Mouse (Mus musculus): ENCODE measurements around the gene Per2.

- TF ChIP-seq CTCF (IDR thresholded peaks at IDR 0.05; ENCODE audit: low read depth, low read length) (peak; percentile 68), TAL1 (conservative IDR thresholded peaks at IDR 0.05; ENCODE audit: low read depth, low read length) (no peak), GATA2 (IDR thresholded peaks at IDR 0.05; ENCODE audit: borderline replicate concordance, low read depth, low read length) (no peak)
These were observed 30.5 kb downstream of the Per2 start for GRCm38 (mm10) chr1:91428614-91429013.

Measured in G1E (cell line).